Mouse (Mus musculus) granulocyte monocyte progenitor cell, adult 5-6 weeks (primary cell): ENCODE data around the gene Csad. TPM values are rescaled to one million over a fixed set of nuclear protein-coding genes. Genes with fewer than 3 reads are reported as not detected.

Experiments used
- ATAC-seq: replicated peaks from 2 replicates; pipeline ENCODE4 v1.8.0; 2016; ENCODE audit warnings: mild to moderate bottlenecking, moderate TSS enrichment, inconsistent platforms; ENCODE audit not compliant: poor library complexity, severe bottlenecking
- total RNA-seq, 2 experiments: library from RNA; stranded (forward) in 1 of 2; stranded (reverse) in 1 of 2; fragments of 200-712, 200-1000 nt in 1 of 2; fragments of >200 nt in 1 of 2; fragmentation: Nextera tagmentation in 1 of 2; gene quantifications; 2 replicates each; pipeline ENCODE4 v1.2.3; 2014 to 2017

The Csad gene
- total RNA-seq, 2 experiments from 2014 or later, result 7.5 to 18.1 TPM

- no peak for ATAC-seq
These were observed 1.3 kb upstream of the Csad start for GRCm38 (mm10) chr15:102205779-102206178.

GRCm38 (mm10) chr15:102203835-102204381 is 616 bp downstream of the Csad start:
- ATAC-seq, result peak; percentile 26

GRCm38 (mm10) chr15:102202971-102203834 is 1.3 kb downstream of the Csad start, which contains the start of gene Zfp740:
Zfp740 (plus strand) TSS chr15:102203249.
- ATAC-seq, result peak; percentile 88

GRCm38 (mm10) chr15:102198841-102199240 is 5.7 kb downstream of the Csad start:
- ATAC-seq, result no peak

GRCm38 (mm10) chr15:102195373-102195772 is 9.2 kb downstream of the Csad start:
- ATAC-seq, result no peak

GRCm38 (mm10) chr15:102194439-102194838 is 10.1 kb downstream of the Csad start:
- no peak for ATAC-seq

GRCm38 (mm10) chr15:102193652-102194051 is 10.9 kb downstream of the Csad start:
- ATAC-seq, result no peak

- ATAC-seq, result peak; percentile 45; the same call in 1 of the 2 replicates
These were observed 11.6 kb downstream of the Csad start for GRCm38 (mm10) chr15:102192820-102193386.

GRCm38 (mm10) chr15:102192271-102192812 is 12.2 kb downstream of the Csad start:
- peak; percentile 88 for ATAC-seq

GRCm38 (mm10) chr15:102191699-102192098 is 12.8 kb downstream of the Csad start:
- ATAC-seq, result no peak

- no peak for ATAC-seq
These were observed 15.6 kb downstream of the Csad start for GRCm38 (mm10) chr15:102188883-102189282.

- no peak for ATAC-seq
These were observed 16.4 kb downstream of the Csad start for GRCm38 (mm10) chr15:102188096-102188495.

- ATAC-seq, result no peak
These were observed 18.3 kb downstream of the Csad start for GRCm38 (mm10) chr15:102186239-102186638.

- no peak for ATAC-seq
These were observed 21.4 kb downstream of the Csad start for GRCm38 (mm10) chr15:102183076-102183475.

GRCm38 (mm10) chr15:102179924-102180323 is 24.6 kb downstream of the Csad start:
- ATAC-seq, result no peak

- no peak for ATAC-seq
These were observed 25.4 kb downstream of the Csad start for GRCm38 (mm10) chr15:102179106-102179505.

GRCm38 (mm10) chr15:102178279-102178678 is 26.2 kb downstream of the Csad start:
- ATAC-seq, result peak; percentile 78

GRCm38 (mm10) chr15:102177417-102177816 is 27.1 kb downstream of the Csad start:
- no peak for ATAC-seq

- no peak for ATAC-seq
These were observed 27.8 kb downstream of the Csad start for GRCm38 (mm10) chr15:102176571-102177316.

- no peak for ATAC-seq
These were observed 28.7 kb downstream of the Csad start for GRCm38 (mm10) chr15:102175736-102176319.
